Mouse (Mus musculus) layer of hippocampus, adult 11-12 months (tissue): Measurements from ENCODE around the gene Arvcf.

Source experiments
- DNase-seq: peaks from one replicate; pipeline ENCODE4 v3.0.0; 2022; ENCODE audit warnings: low spot score

Arvcf gene

GRCm38 (mm10) chr16:18356961-18357360, 9.0 kb downstream of the Arvcf start:
- DNase-seq: no peak

- no peak for DNase-seq
Observed at GRCm38 (mm10) chr16:18357977-18358376, 10.0 kb downstream of the Arvcf start.

- DNase-seq: no peak
Observed at GRCm38 (mm10) chr16:18360151-18360805, 12.3 kb downstream of the Arvcf start.

GRCm38 (mm10) chr16:18362948-18363347, 15.0 kb downstream of the Arvcf start:
- no peak for DNase-seq

- no peak for DNase-seq
Observed at GRCm38 (mm10) chr16:18366849-18367248, 18.9 kb downstream of the Arvcf start.

GRCm38 (mm10) chr16:18370197-18370596, 22.2 kb downstream of the Arvcf start:
- DNase-seq: no peak

- no peak for DNase-seq
Observed at GRCm38 (mm10) chr16:18373632-18374031, 25.6 kb downstream of the Arvcf start.

GRCm38 (mm10) chr16:18376297-18376954, 28.4 kb downstream of the Arvcf start:
- DNase-seq: no peak

- no peak for DNase-seq
Observed at GRCm38 (mm10) chr16:18377203-18377602, 29.2 kb downstream of the Arvcf start.

- no peak for DNase-seq
Observed at GRCm38 (mm10) chr16:18378489-18378888, 30.5 kb downstream of the Arvcf start.

- DNase-seq: no peak
Observed at GRCm38 (mm10) chr16:18379338-18380001, 31.5 kb downstream of the Arvcf start.

- no peak for DNase-seq
Observed at GRCm38 (mm10) chr16:18380495-18381063, 32.6 kb downstream of the Arvcf start.

- no peak for DNase-seq
Observed at GRCm38 (mm10) chr16:18381621-18382258, 33.8 kb downstream of the Arvcf start.

GRCm38 (mm10) chr16:18383045-18383726, 35.2 kb downstream of the Arvcf start:
- DNase-seq: no peak

- no peak for DNase-seq
Observed at GRCm38 (mm10) chr16:18383756-18384155, 35.8 kb downstream of the Arvcf start.

GRCm38 (mm10) chr16:18384211-18384610, 36.2 kb downstream of the Arvcf start:
- DNase-seq: no peak

GRCm38 (mm10) chr16:18384659-18385058, 36.7 kb downstream of the Arvcf start:
- no peak for DNase-seq

GRCm38 (mm10) chr16:18385411-18385810, 37.4 kb downstream of the Arvcf start:
- DNase-seq: no peak

GRCm38 (mm10) chr16:18386451-18386850, 38.5 kb downstream of the Arvcf start:
- DNase-seq: no peak

- DNase-seq: no peak
Observed at GRCm38 (mm10) chr16:18386972-18387371, 39.0 kb downstream of the Arvcf start.

- no peak for DNase-seq
Observed at GRCm38 (mm10) chr16:18387704-18388582, 40.0 kb downstream of the Arvcf start.
